Mouse (Mus musculus) cerebellum, adult 2 months (tissue): ENCODE results near the gene Ryr2.
A peak's percentile ranks its signal among the peaks of the same experiment; 100 is the strongest.

Experiments used
- CTCF ChIP-seq: fragments of 200-500 bp; IDR thresholded peaks from 2 replicates; pipeline ENCODE4 v1.5.1; 2011; ENCODE audit warnings: low read depth, mild to moderate bottlenecking, control low read depth, low read length, moderate library complexity, borderline replicate concordance; ENCODE audit not compliant: insufficient read depth
- POLR2A ChIP-seq: fragments of 200-500 bp; IDR thresholded peaks from 2 replicates; pipeline ENCODE4 v1.6.1; 2011; ENCODE audit warnings: low read length, control low read depth, borderline replicate concordance; ENCODE audit not compliant: insufficient read depth

- peak; percentile 47 for TF ChIP-seq POLR2A
- peak; percentile 76 for TF ChIP-seq CTCF
Observed at GRCm38 (mm10) chr13:12106662-12107632, at the start of gene Ryr2.
